Mouse (Mus musculus): ENCODE results near the gene Radil.

Gene Radil

GRCm38 (mm10) chr5:142486654-142487053 is 64.2 kb downstream of the Radil start:
- DNase-seq (ENCODE audit: low read depth, low spot score): no peak

DNA sequence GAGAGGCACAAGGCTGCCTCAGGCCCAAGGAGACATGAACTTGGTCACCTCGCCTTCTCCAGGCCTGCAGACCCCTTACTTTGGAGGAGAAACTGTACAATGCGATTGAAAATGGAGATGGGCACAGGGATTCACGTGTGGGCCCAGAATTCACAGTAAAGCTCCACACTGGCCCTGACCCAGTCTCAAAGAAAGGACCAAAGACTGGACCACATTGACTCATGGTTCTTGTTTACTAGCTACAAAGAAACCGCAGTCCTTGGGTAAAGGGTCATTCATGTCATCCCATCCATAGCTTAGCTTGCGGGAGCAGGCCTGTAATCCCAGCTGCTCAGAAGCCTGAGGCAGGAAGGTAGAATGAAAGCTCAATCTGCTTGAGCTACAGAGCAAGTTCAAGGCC is 67.3 kb downstream of the Radil start:
- no peak for DNase-seq (ENCODE audit: low read depth, low spot score)

- DNase-seq (ENCODE audit: low read depth, low spot score): peak; percentile 86
Measured at GRCm38 (mm10) chr5:142482512-142482911, 68.4 kb downstream of the Radil start.

DNA sequence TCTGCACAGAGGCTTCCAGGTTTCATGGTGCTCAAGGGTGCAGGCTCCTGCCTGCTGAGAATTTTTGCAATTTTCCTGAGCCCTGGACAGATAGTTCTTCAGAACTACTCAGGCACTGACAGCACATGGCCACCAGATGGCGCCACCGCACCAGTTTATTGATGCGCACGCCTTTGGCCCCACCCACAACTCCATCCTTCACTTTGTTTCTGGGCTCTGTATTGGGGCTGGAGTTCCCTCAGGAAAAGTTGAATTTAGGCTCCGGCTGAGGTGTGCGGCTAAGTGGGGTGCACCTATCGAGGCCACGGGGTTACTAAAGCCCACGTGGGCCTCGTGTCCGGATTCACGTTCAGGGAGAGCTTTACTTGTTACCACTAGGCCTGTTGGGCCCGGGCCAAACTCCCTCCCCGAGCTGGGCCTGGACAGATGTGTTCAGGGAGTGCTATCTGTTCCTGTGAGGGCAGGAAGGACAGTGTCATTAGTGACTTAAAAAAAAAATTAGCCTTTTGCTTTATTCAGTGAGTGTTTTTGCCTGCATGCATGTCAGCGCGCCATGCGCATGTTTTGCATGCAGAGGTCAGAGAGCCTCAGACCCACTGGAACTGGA is 72.0 kb downstream of the Radil start:
- peak; percentile 88 for DNase-seq (ENCODE audit: low read depth, low spot score)

DNA sequence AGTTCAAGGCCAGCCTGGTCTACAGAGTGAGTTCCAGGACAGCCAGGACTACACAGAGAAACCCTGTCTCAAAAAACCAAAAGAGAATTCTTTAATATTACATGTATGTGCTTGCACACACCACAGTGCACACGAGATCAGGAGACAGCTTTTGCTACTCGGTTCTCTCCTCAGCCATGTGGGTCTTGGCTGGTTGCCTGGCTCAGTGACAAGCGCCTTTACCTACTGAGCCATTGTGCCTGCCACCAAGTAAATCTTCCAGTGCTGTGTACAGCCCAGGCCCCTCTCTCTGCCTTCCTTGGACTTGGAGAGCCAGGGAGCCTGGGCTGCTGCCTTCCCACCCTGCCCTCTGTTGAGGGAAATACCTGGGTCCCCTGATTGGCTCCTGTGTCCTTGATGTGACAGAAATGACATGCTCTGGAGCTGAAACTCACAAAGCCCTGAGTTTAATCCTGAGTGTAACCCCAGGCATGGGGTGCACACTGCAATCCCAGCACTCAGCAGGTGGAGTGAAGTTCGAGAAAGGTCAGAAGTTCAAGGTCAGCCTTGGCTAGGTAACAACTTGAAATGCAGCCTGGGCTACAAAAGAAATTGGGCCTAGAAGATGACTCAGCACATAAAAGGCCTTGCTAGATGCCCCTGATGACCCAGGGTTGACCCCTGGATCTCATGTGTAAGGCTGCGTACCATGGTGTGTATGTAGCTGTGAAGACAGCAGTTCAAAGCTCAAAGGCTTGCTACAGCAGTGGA is 72.9 kb downstream of the Radil start:
- peak; percentile 72 for DNase-seq (ENCODE audit: low read depth, low spot score)

GRCm38 (mm10) chr5:142477346-142477745 is 73.6 kb downstream of the Radil start:
- DNase-seq (ENCODE audit: low read depth, low spot score): no peak

DNA sequence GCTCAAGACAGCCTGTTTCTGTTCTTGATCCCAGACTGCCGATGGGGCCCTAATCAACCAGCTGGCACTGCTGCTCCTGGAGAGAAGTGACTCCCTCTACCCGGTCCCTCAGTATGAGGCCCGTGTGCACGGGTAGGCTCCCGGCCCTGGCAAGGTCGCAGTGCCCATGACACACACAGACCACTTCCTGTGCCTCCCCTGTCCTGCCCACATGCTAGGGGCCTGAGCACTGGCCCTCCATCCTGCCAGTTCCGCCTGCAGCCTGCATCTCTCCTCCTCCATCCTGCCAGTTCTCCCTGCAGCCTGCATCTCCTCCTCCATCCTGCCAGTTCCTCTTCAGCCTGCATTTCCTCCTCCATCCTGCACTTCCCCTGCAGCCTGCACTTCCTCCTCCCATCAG is 75.2 kb downstream of the Radil start:
- DNase-seq (ENCODE audit: low read depth, low spot score): no peak

GRCm38 (mm10) chr5:142473696-142474095 is 77.2 kb downstream of the Radil start:
- DNase-seq (ENCODE audit: low read depth, low spot score): no peak

DNA sequence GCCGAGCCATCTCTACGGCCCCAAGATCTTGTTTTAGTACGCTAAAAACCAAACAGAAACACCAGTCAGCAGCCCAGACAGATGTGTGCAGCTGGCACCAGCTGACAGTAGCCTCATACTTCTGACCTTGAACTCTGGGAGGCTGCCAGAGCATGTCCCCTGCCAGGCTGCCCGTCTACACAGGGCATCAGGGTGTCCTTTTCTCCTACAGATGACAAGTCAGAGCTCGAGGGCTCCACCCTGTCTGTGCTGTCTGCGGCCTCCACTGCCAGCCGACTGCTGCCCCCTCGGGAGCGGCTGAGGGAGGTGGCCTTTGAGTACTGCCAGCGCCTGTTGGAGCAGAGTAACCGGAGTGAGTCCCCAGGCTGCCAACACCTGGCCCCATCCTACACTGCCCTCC is 81.1 kb downstream of the Radil start:
- DNase-seq (ENCODE audit: low read depth, low spot score): no peak

DNA sequence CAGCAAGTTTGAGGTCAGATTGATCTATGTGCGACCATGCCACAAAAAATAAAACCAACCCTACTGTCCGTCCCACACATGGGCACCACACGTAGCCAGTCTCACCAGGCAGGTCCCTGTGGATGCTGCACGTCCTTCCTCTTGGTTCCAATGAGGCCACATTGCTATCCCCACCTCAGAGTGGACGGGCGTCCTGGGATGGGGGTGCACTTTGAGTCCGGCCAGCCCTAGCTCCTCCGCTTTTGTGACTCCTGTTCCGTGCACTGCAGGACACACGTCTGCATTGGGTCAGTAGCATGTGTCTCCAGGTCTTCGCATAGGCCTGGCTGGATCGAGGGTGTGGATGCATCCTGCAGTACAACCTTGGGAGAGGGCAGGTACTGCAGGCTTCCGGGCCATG is 82.5 kb downstream of the Radil start:
- DNase-seq (ENCODE audit: low read depth, low spot score): no peak

DNA sequence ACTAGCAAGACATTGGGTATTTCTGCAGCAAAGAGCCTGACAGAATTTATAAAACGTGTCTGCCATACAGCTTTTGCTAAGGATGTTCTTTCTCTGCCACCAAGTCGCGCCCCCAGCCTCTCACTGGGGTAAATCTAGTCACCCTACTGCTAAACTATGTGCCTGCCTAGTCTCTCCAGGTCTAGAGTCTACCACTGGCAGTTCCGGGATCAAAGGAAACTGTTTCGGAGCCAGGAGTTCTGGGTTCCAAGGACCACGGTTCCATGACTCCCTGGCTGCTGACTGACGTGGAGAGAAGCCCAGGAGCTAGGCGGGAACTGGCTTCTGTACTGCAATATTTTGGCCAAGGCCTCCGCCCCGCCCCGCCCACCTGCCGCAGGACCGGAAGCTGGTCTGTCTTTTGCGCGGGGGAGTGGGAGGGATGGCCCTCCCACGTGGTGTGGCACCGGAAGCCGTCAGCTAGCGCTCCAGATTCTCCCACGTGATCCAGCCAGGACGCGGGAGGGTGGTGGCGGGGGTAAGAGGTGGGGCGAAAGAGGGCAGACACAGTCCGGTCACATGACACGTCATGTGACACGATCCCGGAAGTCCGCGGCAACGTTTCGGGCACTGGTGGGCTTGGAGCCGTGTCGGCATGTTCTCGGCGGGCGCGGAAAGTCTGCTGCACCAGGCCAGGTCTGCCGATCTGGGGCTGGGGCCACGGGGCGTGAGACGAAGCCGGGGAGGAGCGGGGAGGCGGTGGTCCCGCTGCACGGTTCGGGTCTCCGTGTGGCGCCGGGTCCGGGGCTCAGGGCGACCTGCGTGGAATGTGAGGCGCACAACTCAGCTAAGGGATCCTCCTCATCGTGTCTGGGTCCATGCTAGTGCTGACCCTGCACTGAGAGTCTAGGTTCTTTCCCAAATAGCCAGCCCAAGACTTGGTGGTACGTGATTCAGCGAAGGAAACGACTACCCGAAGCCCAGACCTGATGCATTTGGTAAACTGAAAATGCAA is 87.1 kb downstream of the Radil start, which contains the start of gene Ap5z1:
Gene Ap5z1 (plus strand): TSS at position 484 of the 994 bp plus-strand sequence.
- DNase-seq (ENCODE audit: low read depth, low spot score): peak; percentile 99

GRCm38 (mm10) chr5:142463011-142463410 is 87.9 kb downstream of the Radil start:
- DNase-seq (ENCODE audit: low read depth, low spot score): no peak

DNA sequence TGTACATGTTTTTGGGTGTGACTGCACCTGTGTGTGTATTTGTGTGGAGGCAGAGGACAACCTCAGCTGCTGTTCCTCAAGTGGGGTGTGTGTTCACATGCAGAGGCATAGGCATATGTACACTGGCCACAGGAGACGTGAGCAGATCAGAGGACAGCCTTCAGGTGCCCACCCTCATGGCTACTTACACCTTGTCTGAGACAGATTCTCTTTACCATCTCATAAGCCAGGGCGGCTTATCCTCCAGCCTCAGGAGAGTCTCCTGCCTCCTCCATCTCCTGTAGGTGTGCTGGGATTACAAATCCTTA is 88.3 kb downstream of the Radil start:
- DNase-seq (ENCODE audit: low read depth, low spot score): no peak

GRCm38 (mm10) chr5:142461942-142462640 is 88.8 kb downstream of the Radil start:
- DNase-seq (ENCODE audit: low read depth, low spot score): no peak

- DNase-seq (ENCODE audit: low read depth, low spot score): no peak
Measured at GRCm38 (mm10) chr5:142459834-142460233, 91.1 kb downstream of the Radil start.

GRCm38 (mm10) chr5:142458791-142459557 is 91.9 kb downstream of the Radil start:
- no peak for DNase-seq (ENCODE audit: low read depth, low spot score)

- peak; percentile 64 for DNase-seq (ENCODE audit: low read depth, low spot score)
Measured at GRCm38 (mm10) chr5:142457345-142457744, 93.6 kb downstream of the Radil start.

GRCm38 (mm10) chr5:142456318-142456717 is 94.6 kb downstream of the Radil start:
- no peak for DNase-seq (ENCODE audit: low read depth, low spot score)

DNA sequence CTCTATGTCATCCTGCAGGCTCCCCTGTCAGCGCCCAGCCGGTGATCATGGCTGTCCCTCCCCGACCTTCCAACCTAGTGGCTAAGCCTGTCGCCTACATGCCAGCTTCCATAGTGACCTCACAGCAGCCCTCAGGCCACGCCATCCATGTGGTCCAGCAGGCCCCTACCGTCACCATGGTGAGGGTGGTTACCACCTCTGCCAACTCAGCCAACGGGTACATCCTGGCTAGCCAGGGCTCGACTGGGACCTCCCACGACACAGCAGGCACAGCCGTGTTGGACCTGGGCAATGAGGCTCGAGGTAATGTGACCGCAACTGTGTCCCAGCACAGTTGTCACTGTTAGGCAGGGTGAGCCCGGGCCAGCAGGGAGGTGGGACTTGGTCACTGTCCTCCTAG is 97.2 kb downstream of the Radil start:
- DNase-seq (ENCODE audit: low read depth, low spot score): no peak

DNA sequence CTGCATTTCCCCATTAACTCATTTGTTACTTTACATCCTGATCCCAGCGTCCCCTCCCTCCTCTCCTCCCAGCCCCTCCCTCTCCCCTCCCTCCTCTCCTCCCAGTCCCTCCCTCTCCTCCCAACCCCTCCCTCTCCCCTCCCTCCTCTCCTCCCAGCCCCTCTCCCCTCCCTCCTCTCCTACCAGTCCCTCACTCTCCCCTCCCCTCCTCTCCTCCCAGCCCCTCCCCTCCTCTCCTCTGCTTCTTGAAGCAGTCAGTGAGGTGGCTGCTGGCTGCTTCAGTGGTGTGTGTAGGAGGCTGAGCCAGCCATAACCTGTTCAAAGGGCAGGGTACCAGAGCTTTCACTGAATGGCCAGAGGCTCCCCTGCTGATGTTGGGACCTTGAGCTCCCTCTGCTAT is 99.1 kb downstream of the Radil start:
- DNase-seq (ENCODE audit: low read depth, low spot score): peak; percentile 98

GRCm38 (mm10) chr5:142450846-142451245 is 100.1 kb downstream of the Radil start:
- DNase-seq (ENCODE audit: low read depth, low spot score): peak; percentile 70

Data from ZHBTc4 (cell line).